Mouse (Mus musculus) CH12F3 (cell line): ENCODE measurements around the gene Unc13d.
"Not testable (repeated sequence)": the region's sequence is repeated elsewhere in the genome, so short reads cannot be mapped to it uniquely, and the experiment has no call there.

ENCODE experiments used
- in situ Hi-C: fragments of 300-500 bp; cut with MboI; formaldehyde crosslinking; loops from 2 replicates; pipeline ENCODE4 v1.14.3; 2020; ENCODE audit warnings: low sequenced_read_pairs

Gene Unc13d

GRCm38 (mm10) chr11:116077446-116078204 lies at the start of gene Unc13d:
Unc13d (minus strand) TSS chr11:116077961.
- in situ Hi-C loops = no loop called here

- in situ Hi-C loops = no loop called here
These were observed 48.5 kb upstream of the Unc13d start for GRCm38 (mm10) chr11:116126261-116126660.

- in situ Hi-C loops = not testable (repeated sequence)
These were observed 44.0 kb upstream of the Unc13d start for GRCm38 (mm10) chr11:116121731-116122245.

GRCm38 (mm10) chr11:116117819-116118218 lies 40.1 kb upstream of the Unc13d start:
- in situ Hi-C loops = no loop called here

GRCm38 (mm10) chr11:116117241-116117640 lies 39.5 kb upstream of the Unc13d start:
- in situ Hi-C loops = no loop called here

- in situ Hi-C loops = no loop called here
These were observed 33.9 kb upstream of the Unc13d start for GRCm38 (mm10) chr11:116111611-116112203.

GRCm38 (mm10) chr11:116111067-116111466 lies 33.3 kb upstream of the Unc13d start:
- in situ Hi-C loops = no loop called here

GRCm38 (mm10) chr11:116110540-116110939 lies 32.8 kb upstream of the Unc13d start:
- in situ Hi-C loops = no loop called here

- in situ Hi-C loops = no loop called here
These were observed 32.4 kb upstream of the Unc13d start for GRCm38 (mm10) chr11:116110131-116110530.

- in situ Hi-C loops = no loop called here
These were observed 31.8 kb upstream of the Unc13d start for GRCm38 (mm10) chr11:116109441-116110081.

GRCm38 (mm10) chr11:116108464-116109137 lies 30.8 kb upstream of the Unc13d start:
- in situ Hi-C loops = no loop called here

- in situ Hi-C loops = no loop called here
These were observed 30.1 kb upstream of the Unc13d start for GRCm38 (mm10) chr11:116107777-116108285.

- in situ Hi-C loops = no loop called here
These were observed 29.4 kb upstream of the Unc13d start for GRCm38 (mm10) chr11:116106963-116107776.

GRCm38 (mm10) chr11:116106154-116106962 lies 28.6 kb upstream of the Unc13d start:
- in situ Hi-C loops = no loop called here

- in situ Hi-C loops = no loop called here
These were observed 27.3 kb upstream of the Unc13d start for GRCm38 (mm10) chr11:116105065-116105464.

- in situ Hi-C loops = no loop called here
These were observed 26.4 kb upstream of the Unc13d start for GRCm38 (mm10) chr11:116104006-116104646.

GRCm38 (mm10) chr11:116103572-116103971 lies 25.8 kb upstream of the Unc13d start:
- in situ Hi-C loops = no loop called here

GRCm38 (mm10) chr11:116102472-116102871 lies 24.7 kb upstream of the Unc13d start:
- in situ Hi-C loops = no loop called here

- in situ Hi-C loops = no loop called here
These were observed 24.2 kb upstream of the Unc13d start for GRCm38 (mm10) chr11:116101931-116102381.
